Mouse (Mus musculus): ENCODE results near the gene Proser2. TPM values are rescaled to one million over a fixed set of nuclear protein-coding genes. Genes with fewer than 3 reads are reported as not detected.

Proser2 gene
- polyA plus RNA-seq, 1 experiment: not detected

- Histone ChIP-seq H3K27ac (ENCODE audit: insufficient read depth, low read depth, low read length) (no peak overlapping the region), H3K4me1 (ENCODE audit: control insufficient read depth, insufficient read depth, low read length) (peaks cover 8% of the 10 kb centered on the region), H3K4me3 (ENCODE audit: insufficient read depth, low read depth, low read length) (no peak overlapping the region)
- TF ChIP-seq POLR2A (IDR thresholded peaks at IDR 0.05; ENCODE audit: insufficient read depth, low read depth, low read length) (no peak), CTCF (IDR thresholded peaks at IDR 0.05; ENCODE audit: insufficient read depth, low read depth, low read length) (no peak)
- WGBS: 86% methylated on average over 19 of the region's 19 CpGs
Measured at GRCm38 (mm10) chr2:6085622-6086530, 44.1 kb downstream of the Proser2 start.

- no peak overlapping the region for H3K4me3 ChIP-seq (ENCODE audit: insufficient read depth, low read depth, low read length)
- WGBS: 95% methylated on average over 1 of the region's 1 CpGs
- TF ChIP-seq POLR2A (IDR thresholded peaks at IDR 0.05; ENCODE audit: insufficient read depth, low read depth, low read length) (no peak), CTCF (IDR thresholded peaks at IDR 0.05; ENCODE audit: insufficient read depth, low read depth, low read length) (no peak)
- H3K27ac ChIP-seq (ENCODE audit: insufficient read depth, low read depth, low read length): no peak overlapping the region
- peaks cover 8% of the 10 kb centered on the region for H3K4me1 ChIP-seq (ENCODE audit: control insufficient read depth, insufficient read depth, low read length)
Measured at GRCm38 (mm10) chr2:6083696-6084095, 46.3 kb downstream of the Proser2 start.

DNA sequence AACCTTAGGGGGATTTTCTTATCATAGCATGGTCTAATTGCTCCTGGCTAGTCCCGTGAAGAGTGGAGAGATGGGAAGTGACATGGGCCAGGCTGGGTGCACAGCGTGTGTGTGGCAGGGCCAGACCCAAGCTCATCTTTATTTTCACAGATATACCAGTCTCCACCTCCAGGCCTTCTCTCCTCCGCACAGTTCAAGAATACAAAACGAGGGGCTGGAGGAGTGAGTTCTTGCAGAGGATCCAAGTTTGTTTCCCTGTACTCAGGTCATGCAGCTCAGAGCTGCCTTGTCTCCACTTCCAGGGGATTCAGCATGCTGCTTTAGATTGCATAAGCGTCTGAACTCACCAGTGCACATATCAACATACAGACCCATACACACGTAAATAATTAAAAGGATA is 47.4 kb downstream of the Proser2 start:
- H3K27ac ChIP-seq (ENCODE audit: insufficient read depth, low read depth, low read length): no peak overlapping the region
- no peak for TF ChIP-seq CTCF (IDR thresholded peaks at IDR 0.05; ENCODE audit: insufficient read depth, low read depth, low read length)
- TF ChIP-seq POLR2A (IDR thresholded peaks at IDR 0.05; ENCODE audit: insufficient read depth, low read depth, low read length): no peak
- H3K4me3 ChIP-seq (ENCODE audit: insufficient read depth, low read depth, low read length): no peak overlapping the region
- H3K4me1 ChIP-seq (ENCODE audit: control insufficient read depth, insufficient read depth, low read length): peaks cover 8% of the 10 kb centered on the region
- WGBS: 88% methylated on average over 6 of the region's 6 CpGs

DNA sequence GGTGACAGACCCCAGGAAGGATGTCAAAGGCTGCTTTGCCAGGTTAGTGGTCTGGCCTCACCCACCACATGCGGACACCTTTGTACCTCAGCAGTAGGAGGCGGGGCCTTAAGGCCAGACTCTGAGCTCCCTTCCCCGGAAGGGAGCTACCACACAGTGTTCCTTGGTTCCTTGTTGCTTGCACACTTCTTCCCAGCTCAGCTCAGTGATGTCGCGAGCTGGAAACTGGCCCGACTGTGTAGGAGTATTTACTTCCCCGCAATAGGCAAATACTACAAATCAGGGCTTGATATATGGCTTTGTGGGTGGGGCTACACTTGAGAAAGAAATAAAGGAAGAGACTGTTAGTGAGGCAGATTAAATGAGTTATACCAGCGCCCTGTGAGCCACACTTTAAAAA is 48.9 kb downstream of the Proser2 start:
- Histone ChIP-seq H3K27ac (ENCODE audit: insufficient read depth, low read depth, low read length) (no peak overlapping the region), H3K4me1 (ENCODE audit: control insufficient read depth, insufficient read depth, low read length) (peaks cover 3% of the 10 kb centered on the region; the same call in 1 of the 2 replicates), H3K4me3 (ENCODE audit: insufficient read depth, low read depth, low read length) (no peak overlapping the region)
- WGBS: 54% methylated on average over 8 of the region's 8 CpGs
- TF ChIP-seq POLR2A (IDR thresholded peaks at IDR 0.05; ENCODE audit: insufficient read depth, low read depth, low read length): no peak
- no peak for TF ChIP-seq CTCF (IDR thresholded peaks at IDR 0.05; ENCODE audit: insufficient read depth, low read depth, low read length)

- Histone ChIP-seq H3K4me3 (ENCODE audit: insufficient read depth, low read depth, low read length) (no peak overlapping the region), H3K27ac (ENCODE audit: insufficient read depth, low read depth, low read length) (no peak overlapping the region), H3K4me1 (ENCODE audit: control insufficient read depth, insufficient read depth, low read length) (peaks cover 3% of the 10 kb centered on the region; the same call in 1 of the 2 replicates)
- TF ChIP-seq POLR2A (IDR thresholded peaks at IDR 0.05; ENCODE audit: insufficient read depth, low read depth, low read length) (no peak), CTCF (IDR thresholded peaks at IDR 0.05; ENCODE audit: insufficient read depth, low read depth, low read length) (no peak)
- 96% methylated on average over 1 of the region's 1 CpGs for WGBS
Measured at GRCm38 (mm10) chr2:6080037-6080436, 50.0 kb downstream of the Proser2 start.

- 59% methylated on average over 1 of the region's 1 CpGs for whole genome bisulfite sequencing
- TF ChIP-seq POLR2A (IDR thresholded peaks at IDR 0.05; ENCODE audit: insufficient read depth, low read depth, low read length) (no peak), CTCF (IDR thresholded peaks at IDR 0.05; ENCODE audit: insufficient read depth, low read depth, low read length) (no peak)
- Histone ChIP-seq H3K4me1 (ENCODE audit: control insufficient read depth, insufficient read depth, low read length) (no peaks in the 10 kb centered on the region), H3K4me3 (ENCODE audit: insufficient read depth, low read depth, low read length) (no peak overlapping the region), H3K27ac (ENCODE audit: insufficient read depth, low read depth, low read length) (no peak overlapping the region)
Measured at GRCm38 (mm10) chr2:6075530-6075896, 54.5 kb downstream of the Proser2 start.

GRCm38 (mm10) chr2:6074891-6075529 is 55.0 kb downstream of the Proser2 start:
- H3K4me3 ChIP-seq (ENCODE audit: insufficient read depth, low read depth, low read length): no peak overlapping the region
- H3K27ac ChIP-seq (ENCODE audit: insufficient read depth, low read depth, low read length): no peak overlapping the region
- H3K4me1 ChIP-seq (ENCODE audit: control insufficient read depth, insufficient read depth, low read length): no peaks in the 10 kb centered on the region
- 86% methylated on average over 10 of the region's 10 CpGs for WGBS
- TF ChIP-seq POLR2A (IDR thresholded peaks at IDR 0.05; ENCODE audit: insufficient read depth, low read depth, low read length) (no peak), CTCF (IDR thresholded peaks at IDR 0.05; ENCODE audit: insufficient read depth, low read depth, low read length) (no peak)

DNA sequence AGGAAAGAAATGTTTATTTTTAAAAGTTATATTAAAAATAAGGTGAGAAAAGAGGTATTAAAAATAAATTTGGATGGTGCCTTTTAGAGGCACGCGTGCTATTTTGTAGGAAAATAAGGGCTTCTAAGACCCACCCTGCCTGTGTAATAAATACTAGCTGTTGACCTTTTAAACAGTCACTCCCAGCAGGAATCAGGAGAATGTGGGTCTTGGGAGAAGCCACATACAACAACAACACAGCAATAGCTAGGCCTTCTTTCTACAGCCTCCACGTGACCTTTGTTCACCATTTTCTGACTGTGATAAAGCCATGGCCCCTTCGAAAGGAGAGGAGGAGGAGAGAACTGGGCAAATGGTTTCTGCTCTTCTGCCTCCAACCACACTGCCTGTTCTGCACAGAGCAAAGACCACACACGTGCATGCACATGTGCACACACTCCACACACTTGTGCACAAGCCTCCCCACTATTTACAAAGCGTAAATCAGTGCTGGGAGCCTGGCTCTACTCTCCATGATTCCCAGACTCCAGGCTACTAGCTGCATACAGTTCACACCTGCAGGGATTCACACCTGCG is 57.2 kb downstream of the Proser2 start:
- Histone ChIP-seq H3K4me1 (ENCODE audit: control insufficient read depth, insufficient read depth, low read length) (no peaks in the 10 kb centered on the region), H3K4me3 (ENCODE audit: insufficient read depth, low read depth, low read length) (no peak overlapping the region), H3K27ac (ENCODE audit: insufficient read depth, low read depth, low read length) (no peak overlapping the region)
- no peak for TF ChIP-seq CTCF (IDR thresholded peaks at IDR 0.05; ENCODE audit: insufficient read depth, low read depth, low read length)
- no peak for TF ChIP-seq POLR2A (IDR thresholded peaks at IDR 0.05; ENCODE audit: insufficient read depth, low read depth, low read length)
- 83% methylated on average over 7 of the region's 7 CpGs for WGBS
